Mouse (Mus musculus) adrenal gland, adult 2 months (tissue): ENCODE measurements around the gene Tcirg1. TPM values are rescaled to one million over a fixed set of nuclear protein-coding genes. Genes with fewer than 3 reads are reported as not detected.

Experiments
- DNase-seq: peaks from one replicate; pipeline ENCODE4 v3.0.0; 2021
- polyA plus RNA-seq: library from polyadenylated mRNA; depleted of rRNA; stranded (reverse); fragments of >200 nt; gene quantifications from 2 replicates; pipeline ENCODE4 v1.2.3, GENCODE M21; 2012
- total RNA-seq, 2 experiments: library from RNA; stranded (reverse); gene quantifications; 2 replicates each; pipeline ENCODE4 v1.2.3; 2021

The Tcirg1 gene
- total and polyA plus RNA-seq, 3 experiments, result 63.5 to 204 (median 84.6) TPM

DNA sequence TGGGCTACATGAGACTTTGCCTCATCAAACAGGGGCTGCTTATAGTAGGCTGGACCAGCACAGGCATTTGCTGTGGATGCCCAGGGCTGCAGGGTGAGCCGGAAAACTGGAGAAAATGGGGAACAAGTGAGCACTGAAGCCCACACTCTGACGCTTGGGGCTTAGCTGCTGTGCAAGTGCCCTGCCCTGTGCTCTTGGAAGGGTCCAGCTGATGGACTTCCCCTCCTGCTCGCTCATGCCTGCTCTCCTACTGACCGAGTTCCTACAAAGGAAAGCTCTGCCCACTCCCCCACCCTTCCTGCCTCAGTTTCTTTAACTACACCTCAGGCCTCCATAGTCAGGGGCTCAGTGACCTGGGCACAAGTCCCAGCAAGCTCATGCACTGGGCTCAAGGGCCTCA lies 21.1 kb upstream of the Tcirg1 start:
- no peak for DNase-seq

DNA sequence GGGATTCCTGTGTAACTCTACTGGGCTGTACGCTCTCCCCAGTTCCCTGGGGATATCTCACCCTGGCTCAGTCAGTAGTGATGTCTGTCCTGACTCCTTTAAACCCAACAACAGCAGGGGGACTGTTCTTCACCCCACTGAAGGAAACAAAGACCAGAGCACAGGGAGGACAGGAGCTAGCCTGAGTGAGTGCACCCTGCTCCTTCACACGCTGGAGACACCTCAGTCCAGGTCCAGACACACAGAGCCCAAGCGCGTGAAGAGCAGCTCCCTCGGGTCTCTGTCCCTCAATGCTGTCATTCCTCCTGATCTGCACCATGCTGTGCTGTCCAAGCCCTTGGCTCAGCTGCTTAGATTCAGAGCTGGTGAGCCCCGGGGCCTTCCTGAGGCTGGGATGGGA lies 19.8 kb upstream of the Tcirg1 start:
- DNase-seq, result no peak

DNA sequence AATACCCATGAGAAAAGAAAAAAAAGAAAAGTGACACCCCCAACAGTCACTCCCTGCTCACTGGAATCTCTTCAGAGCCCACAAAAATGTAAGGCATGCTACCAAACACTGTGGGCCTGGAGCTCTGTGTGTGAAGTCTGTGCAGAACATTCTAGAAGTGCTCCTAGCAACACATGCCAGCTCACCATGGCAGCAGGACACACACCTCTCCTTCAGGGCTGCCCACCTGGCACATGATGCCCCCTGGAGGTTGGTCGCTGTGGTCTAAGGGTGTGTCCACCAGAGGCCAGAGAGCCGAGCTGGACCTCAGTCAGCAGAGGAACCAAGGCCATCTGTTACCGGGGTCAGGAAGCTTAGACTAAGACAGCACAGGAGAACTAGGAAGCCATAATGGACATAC lies 19.3 kb upstream of the Tcirg1 start:
- peak; percentile 54 for DNase-seq

DNA sequence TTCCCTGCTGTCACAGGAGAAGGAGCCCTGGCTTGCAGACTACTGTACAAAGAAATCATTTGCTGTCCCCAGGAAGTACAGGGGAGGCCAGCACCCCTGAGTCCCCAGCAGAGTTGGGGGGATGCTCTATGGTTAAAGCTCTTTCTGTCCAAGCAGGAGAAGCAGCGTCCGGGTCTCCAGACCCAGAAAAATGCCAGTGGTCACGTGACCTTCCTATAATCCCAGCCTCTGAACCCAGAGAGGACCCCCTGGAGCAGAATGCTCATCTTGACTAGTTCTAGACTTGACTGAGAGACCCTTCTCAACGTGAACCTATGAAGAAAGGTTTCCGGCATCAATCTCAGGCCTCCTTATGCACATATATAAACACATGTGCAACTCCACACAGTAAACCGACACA lies 18.9 kb upstream of the Tcirg1 start:
- DNase-seq, result no peak

DNA sequence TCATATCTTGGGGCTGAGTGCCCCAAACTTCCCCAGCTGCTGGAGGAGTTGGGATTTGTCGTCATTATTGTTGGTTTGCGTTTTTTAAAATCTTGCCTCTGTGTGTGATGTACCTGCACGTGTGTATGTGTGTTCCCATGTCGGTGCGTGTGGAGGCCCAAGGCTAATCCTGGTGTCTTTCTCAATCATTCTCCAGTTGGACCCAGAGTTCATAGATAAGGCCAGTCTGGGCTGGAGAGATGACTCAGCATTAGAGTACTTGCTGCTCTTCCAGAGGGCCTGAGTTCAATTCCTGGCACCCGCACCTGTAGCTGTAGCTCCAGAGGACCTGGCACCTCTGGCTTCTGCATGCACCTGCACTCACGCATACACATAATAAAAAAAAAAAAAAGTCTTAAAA lies 17.9 kb upstream of the Tcirg1 start:
- DNase-seq, result no peak

DNA sequence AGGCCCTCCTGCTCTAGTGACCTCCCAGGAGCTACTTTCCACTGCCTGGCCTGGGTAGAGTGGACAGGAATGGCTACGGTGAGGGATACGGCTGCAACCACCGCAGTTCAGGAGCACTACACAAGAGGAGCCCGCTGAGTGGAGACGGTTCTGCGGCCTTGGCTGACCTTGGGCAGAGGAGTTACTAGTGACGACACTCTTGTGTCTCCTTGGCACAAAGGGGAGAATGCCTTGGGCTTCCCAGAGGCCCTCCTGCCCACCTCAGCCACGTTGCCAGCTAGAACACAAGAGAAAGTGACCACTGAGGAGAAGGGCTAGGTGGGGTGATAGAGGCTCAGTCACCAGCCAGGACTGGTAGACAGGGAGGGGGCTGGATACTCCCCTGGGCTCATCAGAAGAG lies 17.3 kb upstream of the Tcirg1 start:
- peak; percentile 83 for DNase-seq

DNA sequence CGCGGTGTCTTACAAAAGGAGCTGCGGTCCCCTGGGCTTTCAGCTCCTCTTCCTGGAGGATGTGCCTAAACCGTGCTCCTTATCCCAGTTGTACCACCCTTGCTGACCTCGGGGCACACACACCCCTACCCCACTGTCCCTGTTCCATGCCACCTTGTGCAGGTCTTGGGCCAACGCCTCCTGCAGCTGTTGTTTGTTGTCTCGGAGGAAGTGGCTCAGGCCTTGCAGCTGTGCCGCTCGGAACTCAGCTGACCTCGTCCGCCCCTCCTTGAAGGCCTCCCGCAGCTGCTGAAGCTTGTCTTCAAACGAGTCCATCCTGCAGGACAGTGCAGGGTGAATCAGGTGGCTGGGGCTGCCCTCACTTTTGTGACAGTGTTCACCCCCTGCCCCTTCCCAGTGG lies 16.7 kb upstream of the Tcirg1 start:
- DNase-seq, result no peak

DNA sequence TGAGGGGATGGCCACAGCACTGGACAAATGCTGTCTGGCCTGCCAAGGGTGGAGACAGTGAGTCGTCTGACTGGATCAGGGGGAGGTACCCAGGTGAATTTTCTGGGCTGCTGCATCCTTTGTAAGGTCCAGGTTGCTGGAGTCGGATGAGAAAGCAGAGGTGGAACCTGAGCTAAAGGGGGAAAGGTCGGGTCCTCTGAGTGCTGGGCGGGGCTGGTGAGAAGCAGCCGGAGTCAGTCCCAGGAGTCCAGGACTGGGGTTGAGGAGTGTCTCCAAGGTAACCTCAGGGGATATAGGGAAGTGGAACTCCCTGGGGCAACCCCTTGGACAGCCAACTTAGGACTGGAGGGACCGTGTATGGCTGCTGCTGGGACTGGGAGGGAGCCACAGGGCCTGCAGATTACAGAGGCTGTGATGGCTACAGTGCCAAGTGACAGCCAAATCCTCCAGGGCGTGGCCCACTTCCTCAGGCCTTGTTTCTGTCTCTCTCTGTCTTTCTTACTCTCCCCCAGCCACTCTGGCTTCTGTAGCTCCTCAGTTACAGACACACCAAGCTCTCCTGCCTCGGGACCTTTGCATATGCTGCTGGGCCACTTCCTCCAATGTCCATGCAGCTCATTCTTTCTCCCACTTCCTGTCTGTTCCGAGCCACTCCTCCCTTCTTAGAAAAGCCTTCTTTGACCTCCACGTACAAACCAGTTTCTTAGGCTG lies 15.9 kb upstream of the Tcirg1 start:
- DNase-seq, result no peak

DNA sequence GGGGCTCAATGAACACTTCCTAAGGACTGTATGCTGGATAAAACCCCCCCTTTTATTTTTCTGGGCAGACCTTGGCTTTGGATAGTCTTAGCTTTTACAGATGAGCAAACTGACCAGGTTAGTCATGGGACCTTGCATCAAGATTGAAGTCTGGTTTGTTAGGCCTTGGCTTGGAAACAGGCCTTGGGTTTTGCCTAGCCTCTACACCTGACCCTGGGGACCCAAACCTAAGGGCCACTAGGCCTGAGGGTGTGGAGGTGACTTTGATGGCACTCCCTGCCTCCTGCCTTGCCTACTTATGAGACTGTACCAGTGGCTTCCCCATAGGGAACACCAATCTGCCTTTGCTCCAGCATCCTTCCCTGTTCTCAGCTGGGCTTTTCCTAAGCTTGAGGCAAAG lies 13.0 kb upstream of the Tcirg1 start:
- peak; percentile 63 for DNase-seq

DNA sequence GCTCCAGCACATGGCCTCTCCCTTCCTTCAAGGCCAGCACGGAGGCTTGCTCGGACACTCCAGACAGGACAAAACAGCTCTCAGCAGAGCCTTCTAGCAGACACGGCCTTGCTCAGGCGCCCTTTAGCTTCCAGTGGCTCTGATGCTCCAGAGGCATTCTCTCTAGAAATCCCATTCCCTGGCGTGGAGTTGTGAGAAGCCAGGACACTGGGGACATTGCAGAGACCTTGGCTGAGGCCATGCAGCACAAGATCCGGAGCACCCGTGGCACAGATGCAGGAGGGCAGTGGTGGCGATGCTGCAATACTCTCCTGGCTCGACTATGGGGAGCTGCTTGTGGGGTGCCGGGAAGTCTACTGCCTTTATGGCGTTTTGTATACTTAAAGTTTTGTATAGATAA lies 9.8 kb upstream of the Tcirg1 start:
- no peak for DNase-seq

DNA sequence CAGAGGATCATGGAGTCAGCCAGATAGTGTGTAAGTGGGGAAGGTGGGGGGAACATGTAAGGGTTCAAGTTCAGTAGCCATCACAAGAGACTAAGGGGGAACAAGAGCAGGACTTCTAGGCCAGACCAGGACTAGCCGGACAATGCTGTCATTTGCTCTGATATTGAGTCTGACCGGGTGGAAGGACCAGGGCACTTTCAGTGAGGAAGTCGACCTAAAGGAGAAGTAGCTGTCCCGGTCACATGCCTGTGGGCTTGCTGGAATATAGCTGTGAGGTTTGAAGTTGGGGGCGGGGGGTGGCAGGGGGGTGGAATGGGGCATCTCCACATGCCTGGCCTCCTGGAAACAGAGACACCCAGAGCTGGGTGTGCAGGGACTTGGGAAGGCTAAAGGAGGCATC lies 7.6 kb upstream of the Tcirg1 start:
- DNase-seq, result no peak

DNA sequence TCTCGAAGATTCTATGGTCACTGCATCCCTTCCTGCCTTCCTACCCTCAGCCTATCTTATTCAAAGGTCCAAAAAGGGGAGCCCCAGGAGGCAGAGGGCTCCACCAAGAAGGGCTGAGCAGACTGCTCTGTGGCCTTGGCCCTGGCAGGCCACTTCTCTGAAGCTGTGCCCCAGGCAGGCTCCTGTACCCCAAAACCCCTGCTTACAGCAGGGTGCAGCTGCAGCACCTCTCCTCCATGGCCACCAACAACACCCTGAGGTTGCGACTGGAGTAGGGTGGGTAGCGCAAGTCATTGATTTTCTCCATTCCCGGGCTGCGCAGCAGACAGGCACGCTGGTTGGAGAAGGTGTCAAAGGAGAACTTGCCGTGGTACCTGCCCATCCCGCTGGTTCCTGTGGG lies 6.8 kb upstream of the Tcirg1 start:
- DNase-seq, result no peak

DNA sequence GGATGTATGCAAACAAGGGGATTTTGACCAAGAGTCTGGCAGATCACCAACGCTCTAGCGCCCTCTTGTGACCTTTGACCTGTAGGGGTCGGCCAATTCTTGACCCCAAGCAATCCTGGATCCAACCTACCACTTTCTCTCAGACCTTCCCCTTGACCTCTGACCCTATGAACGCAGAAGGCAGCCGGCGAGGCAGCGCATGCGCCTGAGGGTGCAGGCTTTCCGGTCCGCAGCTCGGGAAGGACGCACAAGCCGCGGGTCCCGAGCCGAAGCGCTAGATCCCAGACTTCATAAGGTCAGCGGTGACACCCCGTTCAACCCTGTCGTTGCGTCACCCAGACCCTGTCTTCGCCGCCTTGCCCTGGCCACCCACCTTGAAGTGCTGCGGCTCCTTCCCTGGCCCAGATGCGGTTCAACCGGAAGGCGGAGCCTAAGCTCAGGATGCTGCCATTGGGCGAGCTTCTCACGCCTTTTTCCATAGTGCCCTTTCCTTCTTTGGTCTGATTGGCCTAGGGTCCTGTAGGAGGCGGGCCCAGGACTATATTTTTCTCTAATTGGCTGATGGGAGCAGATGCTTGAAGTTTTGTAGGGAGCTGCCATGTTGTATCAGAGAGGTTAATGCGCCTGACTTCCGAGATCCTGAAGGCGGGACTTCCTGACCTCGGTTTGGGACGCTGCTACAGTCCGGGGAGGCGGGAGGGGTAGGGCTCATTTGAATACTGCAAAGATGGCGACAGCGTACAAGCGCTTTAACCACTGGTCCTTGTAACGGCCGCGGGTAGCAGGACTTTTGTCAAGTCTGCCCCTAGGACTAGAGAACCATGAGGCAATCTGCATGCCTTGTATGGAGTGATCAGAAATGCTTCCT lies 5.6 kb upstream of the Tcirg1 start, which contains the start of gene Ndufs8:
TSS of gene Ndufs8 (minus strand) at position 438 of the 868 bp plus-strand sequence.
- DNase-seq, result peak; percentile 96

DNA sequence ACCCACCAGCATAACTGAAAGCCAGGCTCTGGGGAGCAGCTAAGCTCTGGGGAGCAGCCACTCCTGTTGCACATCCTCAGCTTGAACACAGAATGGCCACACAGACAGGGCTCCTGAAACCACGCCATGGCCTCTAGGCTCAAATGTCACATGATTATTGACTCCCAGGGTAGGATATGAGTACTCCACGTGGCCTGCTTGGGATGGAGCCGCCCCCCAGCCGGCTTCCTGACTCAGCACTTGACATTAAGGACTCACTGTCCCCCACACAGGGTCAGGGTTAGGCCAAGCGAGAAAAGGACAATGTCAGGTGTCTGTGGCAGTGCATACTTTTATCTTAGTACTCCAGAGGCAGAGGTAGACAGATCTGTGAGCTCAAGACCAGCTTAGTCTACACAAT lies 3.3 kb upstream of the Tcirg1 start:
- peak; percentile 82 for DNase-seq

DNA sequence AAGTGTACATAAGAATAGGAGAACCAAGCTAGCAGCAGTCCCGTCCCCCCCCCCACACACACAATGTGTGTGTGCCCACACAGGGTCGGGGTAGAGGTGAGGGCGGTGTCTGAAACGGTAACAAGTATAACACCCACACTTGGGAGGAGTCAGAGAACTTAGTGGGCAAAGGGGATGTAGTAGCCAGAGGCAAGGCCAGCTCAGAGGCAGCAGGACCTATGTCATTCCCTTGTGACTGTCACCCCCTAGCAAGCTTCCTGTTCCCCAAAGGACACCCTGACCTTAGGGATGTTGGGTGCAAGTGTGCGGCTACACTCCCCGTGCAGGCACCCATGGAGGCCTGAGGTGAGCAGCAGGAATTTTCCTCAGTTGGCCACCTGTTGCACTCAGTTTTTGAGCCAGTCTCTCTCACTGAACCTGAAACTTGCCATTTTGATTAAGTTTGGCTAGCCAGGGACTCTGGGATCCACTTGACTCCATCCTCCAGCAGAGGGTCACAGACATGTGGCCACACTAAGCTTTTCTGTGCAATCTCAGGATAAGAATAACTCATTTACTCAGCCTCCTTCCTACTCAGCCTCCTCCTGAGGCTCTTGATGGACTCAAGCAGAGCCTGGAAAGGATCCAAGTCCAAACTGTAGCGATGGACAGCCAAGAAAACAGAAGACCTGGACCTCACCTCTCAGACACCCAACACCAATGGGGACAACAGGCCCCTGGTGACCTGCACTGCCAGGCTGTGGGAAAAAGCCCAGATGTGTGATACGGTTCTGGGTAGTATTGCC lies 1.1 kb upstream of the Tcirg1 start:
- no peak for DNase-seq

DNA sequence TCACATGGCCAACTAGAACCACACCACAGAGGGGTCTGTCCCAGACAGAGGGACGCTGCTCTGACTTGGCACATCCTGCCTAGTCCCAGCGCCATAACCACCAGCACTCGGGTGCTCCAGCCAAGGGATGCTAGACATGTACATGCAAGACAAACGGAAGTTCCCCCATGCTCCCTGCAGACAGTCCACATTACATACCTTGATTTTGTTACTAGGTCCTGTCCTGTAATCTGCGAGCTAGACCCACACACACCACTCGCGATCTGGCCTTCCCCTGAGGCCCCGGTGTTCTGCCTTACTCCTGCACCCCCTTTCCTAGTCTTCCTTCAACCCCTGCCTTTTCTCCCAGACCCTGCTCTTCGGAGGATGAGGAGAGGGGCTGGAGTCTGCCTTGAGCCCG lies 607 bp downstream of the Tcirg1 start:
- no peak for DNase-seq

DNA sequence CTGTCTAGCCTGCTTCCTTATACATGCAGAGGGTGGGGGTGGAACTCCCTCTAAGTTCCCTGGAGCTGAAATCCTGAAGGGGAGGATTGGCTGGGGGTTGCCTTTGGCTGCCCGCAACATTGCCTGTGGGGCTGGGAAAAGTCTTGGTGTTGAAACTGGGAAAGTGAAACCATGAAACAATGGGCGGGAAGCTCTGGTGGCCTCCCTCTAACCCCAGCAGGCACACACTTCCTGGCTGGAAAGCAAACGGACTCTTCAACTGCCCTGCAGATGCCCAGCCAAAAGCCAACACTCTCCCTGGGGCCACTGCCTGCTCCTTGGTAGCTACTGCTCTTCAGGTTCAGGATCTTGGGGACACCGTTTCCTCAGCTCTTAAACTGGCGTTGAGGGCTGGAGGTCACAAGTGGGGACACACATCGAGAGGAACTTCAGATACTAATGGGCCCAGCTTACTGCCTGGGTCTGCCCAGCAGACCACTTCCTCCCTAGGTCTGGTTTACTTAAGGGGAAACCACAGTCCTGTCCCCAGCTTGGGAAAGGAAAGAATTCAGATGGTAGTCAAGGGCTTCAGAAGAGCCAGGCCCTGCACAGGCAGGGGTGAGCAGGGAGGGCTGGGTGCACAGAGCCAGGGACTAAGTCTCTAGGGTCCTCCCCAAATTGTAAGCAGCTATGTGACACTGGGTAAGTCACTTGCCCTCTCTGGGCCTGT lies 1.5 kb downstream of the Tcirg1 start:
- peak; percentile 71 for DNase-seq

DNA sequence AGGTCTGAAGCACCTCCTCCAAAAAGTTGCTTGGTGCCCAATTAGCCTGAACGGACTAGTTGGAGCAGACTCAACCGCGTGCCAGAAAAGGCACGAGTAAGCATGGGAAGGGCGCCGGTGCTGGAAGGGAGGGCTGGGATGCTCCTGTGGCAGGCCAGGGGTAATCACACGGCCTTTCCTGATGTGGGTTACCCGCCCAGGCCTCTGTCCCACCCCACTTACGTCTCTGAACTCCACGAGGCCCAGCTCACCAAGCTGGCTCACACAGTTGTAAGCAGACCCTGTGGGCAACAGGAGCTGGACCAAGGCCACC lies 2.6 kb downstream of the Tcirg1 start:
- no peak for DNase-seq

DNA sequence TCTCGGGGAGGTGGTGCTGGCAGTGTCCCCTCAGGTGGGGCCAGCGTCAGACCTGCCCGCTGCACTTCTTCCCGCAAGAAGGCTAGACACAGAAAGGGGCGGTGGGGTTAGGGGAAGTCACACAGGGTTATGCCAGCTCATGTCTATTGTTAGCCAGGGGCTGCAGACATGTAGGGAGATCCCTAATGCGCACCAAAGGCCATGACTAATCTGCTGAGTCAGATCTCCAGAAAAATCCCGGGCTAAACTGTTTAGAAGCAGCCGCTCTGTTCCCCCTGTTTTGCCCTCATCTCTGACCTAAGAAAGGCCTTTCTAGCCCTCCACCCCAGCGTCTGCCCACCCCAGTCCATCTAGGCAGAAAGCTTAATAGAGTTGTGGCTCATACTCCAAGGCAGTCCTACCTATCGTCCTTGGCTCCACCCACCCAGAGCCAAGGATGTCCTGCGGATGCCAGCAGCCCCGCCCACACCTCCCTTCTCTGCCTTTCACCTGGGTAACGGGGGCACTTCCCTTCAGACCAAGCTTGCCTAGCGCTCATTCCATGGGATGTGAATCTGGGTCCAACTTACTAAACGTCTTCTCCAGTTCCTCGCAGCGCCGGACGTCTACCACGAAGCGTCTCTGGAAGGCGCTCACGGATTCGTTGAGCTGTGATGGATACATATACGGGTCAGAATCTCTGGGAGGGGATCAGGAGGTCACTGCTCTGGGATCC lies 3.1 kb downstream of the Tcirg1 start:
- no peak for DNase-seq

DNA sequence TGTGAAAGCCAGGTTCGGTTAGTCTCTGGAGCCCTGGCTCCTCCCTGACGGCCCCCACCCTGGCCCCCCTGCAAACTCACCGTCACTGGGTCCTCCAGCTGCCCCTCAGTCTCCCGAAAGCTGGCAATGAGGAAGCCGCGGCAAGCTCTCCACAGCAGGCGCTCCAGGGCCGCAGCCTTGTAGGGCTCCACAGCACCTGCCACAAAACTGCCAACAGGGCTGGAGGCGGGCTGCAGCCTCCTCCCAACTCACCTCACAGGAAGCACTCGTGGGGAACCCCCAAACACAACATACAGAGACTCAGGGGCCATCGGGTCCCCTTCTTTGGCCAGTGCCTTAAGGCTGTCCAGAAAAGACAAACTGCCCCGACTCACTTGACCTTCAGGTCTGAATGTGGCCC lies 4.0 kb downstream of the Tcirg1 start:
- DNase-seq, result no peak

DNA sequence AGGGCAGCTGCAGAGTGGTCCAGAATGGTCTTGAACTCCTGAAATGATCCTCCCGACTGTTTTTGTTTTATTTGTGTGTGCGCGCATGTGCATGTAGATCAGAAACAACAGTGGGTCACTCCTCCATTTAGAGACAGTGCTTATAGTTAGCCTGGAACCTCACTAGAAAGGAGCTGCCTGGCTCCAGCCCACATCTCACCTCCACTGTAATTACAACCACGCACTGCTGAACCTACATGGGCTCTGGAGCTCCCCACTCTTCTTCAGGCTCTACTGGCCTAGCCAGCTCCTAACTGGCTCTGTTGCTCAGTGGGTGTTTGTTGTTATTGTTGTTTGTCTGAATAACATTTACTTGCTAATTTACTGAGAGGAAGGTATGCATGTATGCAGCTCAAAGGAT lies 7.3 kb downstream of the Tcirg1 start:
- DNase-seq, result no peak

DNA sequence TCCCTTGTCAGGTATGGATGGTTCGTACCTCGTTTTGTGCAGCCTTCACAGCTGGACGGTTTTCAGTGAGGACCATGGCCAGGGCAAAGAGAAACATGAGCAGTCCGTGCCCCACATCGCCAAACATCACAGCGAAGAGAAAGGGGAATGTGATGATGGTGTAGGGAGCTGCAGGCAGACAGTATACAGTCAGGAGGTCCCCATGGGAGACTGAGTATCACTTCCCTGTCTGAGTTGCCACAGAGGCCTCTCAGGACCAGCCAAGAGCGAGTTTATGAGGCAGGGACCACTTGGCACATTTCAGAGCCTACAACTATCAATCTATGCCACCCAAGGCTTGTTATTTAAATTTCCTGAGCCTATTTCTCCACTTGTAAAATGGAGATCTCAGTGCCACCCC lies 8.0 kb downstream of the Tcirg1 start:
- no peak for DNase-seq
